Comparison of ENCODE assay signal across 27 mouse cellular contexts in genomic region chr7:90098253-90098652, GRCm38 (mm10). TPM values are rescaled to one million over a fixed set of nuclear protein-coding genes. Genes with fewer than 3 reads are reported as not detected.
DNase-seq lines count a peak whose midpoint lies in the region; ATAC-seq and TF ChIP-seq lines count a peak whose summit lies in the region.
"Had no signal": no experiment of that assay in that cellular context is flagged by ENCODE, and none has a peak within 500 bp of the region (broad histone marks: within the 10 kb centered on the region; RNA-seq: fewer than 3 reads in every experiment).

No protein-coding gene starts in this region.

- 60% methylated on average over 4 of the region's 4 CpGs for WGBS in liver, postnatal 0 days (ENCODE audit: insufficient replicate concordance)
- WGBS in forebrain, embryonic 11.5 days = 86% methylated on average over 4 of the region's 4 CpGs

- no peak overlapping the region; the same call in 1 of the 2 replicates for H3K27ac ChIP-seq in MEL (ENCODE audit: control insufficient read depth, low read depth, low read length)
- no peak overlapping the region for H3K27ac ChIP-seq in liver, postnatal 0 days (ENCODE audit: low read depth)
- H3K27ac ChIP-seq in forebrain, embryonic 11.5 days (ENCODE audit: low read depth, low read length) = no peak overlapping the region
- H3K27ac ChIP-seq: embryonic facial prominence, embryonic 10.5 days; embryonic facial prominence, embryonic 13.5 days; forebrain, embryonic 13.5 days; heart, embryonic 15.5 days; hindbrain, embryonic 10.5 days; hindbrain, embryonic 13.5 days; intestine, embryonic 15.5 days had no signal

- no peak overlapping the region for H3K9ac ChIP-seq in MEL (ENCODE audit: control insufficient read depth, low read depth, low read length, poor library complexity, severe bottlenecking)
- H3K9ac ChIP-seq in liver, postnatal 0 days (replicated peaks) = no peak overlapping the region
- no peak overlapping the region for H3K9ac ChIP-seq in forebrain, embryonic 11.5 days (ENCODE audit: low read length)
- H3K9ac ChIP-seq: embryonic facial prominence, embryonic 13.5 days; forebrain, embryonic 13.5 days; heart, embryonic 12.5 days; heart, embryonic 15.5 days; intestine, embryonic 15.5 days had no signal

- DNase-seq in MEL (ENCODE audit: low read depth, low spot score) = peak; percentile 61
- DNase-seq in embryo, embryonic 10.5 days (ENCODE audit: low spot score) = no peak
- no peak for DNase-seq in liver, postnatal 0 days
- DNase-seq in forebrain, embryonic 11.5 days (ENCODE audit: low spot score) = no peak
- DNase-seq: adrenal gland, postnatal 10 days; adrenal gland, postnatal 36 days; cerebellum, adult 11 months; cerebellum, adult 2 months; cerebellum, adult 9-11 months; cerebellum, postnatal 25 days; embryo, embryonic 11 days; gastrocnemius, postnatal 14 days; heart, adult 18-20 months; heart, postnatal 10 days; heart, postnatal 36 days had no signal

- TF ChIP-seq CTCF in MEL (IDR thresholded peaks at IDR 0.05 in 2 of 3, conservative IDR thresholded peaks at IDR 0.05 in 1 of 3; ENCODE audit: control insufficient read depth in 1 of 3, insufficient read depth in 1 of 3, low read depth in 2 of 3, low read length in 3 of 3, poor library complexity in 1 of 3, severe bottlenecking in 1 of 3) = no peak
- no peak for TF ChIP-seq CTCF in liver, postnatal 0 days (IDR thresholded peaks at IDR 0.05; ENCODE audit: low read depth)

- H3K9me3 ChIP-seq in MEL (replicated peaks; ENCODE audit: insufficient read depth, low read length) = no peaks in the 10 kb centered on the region
- H3K9me3 ChIP-seq in liver, postnatal 0 days (ENCODE audit: low read length) = no peaks in the 10 kb centered on the region
- H3K9me3 ChIP-seq in forebrain, embryonic 11.5 days (ENCODE audit: control insufficient read depth, low read length) = no peaks in the 10 kb centered on the region
- H3K9me3 ChIP-seq: embryonic facial prominence, embryonic 10.5 days; embryonic facial prominence, embryonic 13.5 days; forebrain, embryonic 13.5 days; heart, embryonic 15.5 days; hindbrain, embryonic 10.5 days; hindbrain, embryonic 13.5 days; intestine, embryonic 15.5 days had no signal

- peaks cover 0 to 8% of the 10 kb centered on the region in 2 experiments; a peak in 2 of 4 replicates for H3K4me1 ChIP-seq in MEL (ENCODE audit: control insufficient read depth in 1 of 2, insufficient read depth in 2 of 2, low read length in 2 of 2)
- no peaks in the 10 kb centered on the region for H3K4me1 ChIP-seq in liver, postnatal 0 days (ENCODE audit: insufficient read depth)
- H3K4me1 ChIP-seq in forebrain, embryonic 11.5 days (replicated peaks; ENCODE audit: control insufficient read depth, insufficient read depth, low read length) = no peaks in the 10 kb centered on the region
- H3K4me1 ChIP-seq: embryonic facial prominence, embryonic 10.5 days; intestine, embryonic 15.5 days had no signal

- TF ChIP-seq POLR2A in MEL (IDR thresholded peaks at IDR 0.05; ENCODE audit: control insufficient read depth in 1 of 2, insufficient read depth in 1 of 2, low read depth in 1 of 2, low read length in 2 of 2, poor library complexity in 1 of 2) = no peak

- no peak for TF ChIP-seq RAD21 in MEL (IDR thresholded peaks at IDR 0.05; ENCODE audit: low read depth, low read length)

- H3K4me2 ChIP-seq in liver, postnatal 0 days (ENCODE audit: low read depth, low read length) = no peak overlapping the region
- H3K4me2 ChIP-seq in forebrain, embryonic 11.5 days (ENCODE audit: low read depth, low read length, severe bottlenecking) = no peak overlapping the region
- H3K4me2 ChIP-seq: forebrain, embryonic 13.5 days; intestine, embryonic 15.5 days had no signal

- ATAC-seq in erythroid progenitor cell, adult 5-6 weeks (replicated peaks; ENCODE audit: low FRiP score, poor library complexity, severe bottlenecking) = peak; percentile 57; the same call in 1 of the 2 replicates
- peak; percentile 39 for ATAC-seq in megakaryocyte progenitor cell, adult 5-6 weeks (replicated peaks; ENCODE audit: poor library complexity)
- no peak for ATAC-seq in liver, postnatal 0 days
- ATAC-seq in forebrain, embryonic 11.5 days (replicated peaks; ENCODE audit: low FRiP score) = no peak
- ATAC-seq: forebrain, embryonic 13.5 days; forebrain, embryonic 16.5 days; intestine, embryonic 15.5 days; Patski had no signal

- no peak for TF ChIP-seq EP300 in MEL (IDR thresholded peaks at IDR 0.05; ENCODE audit: low read depth in 1 of 2, low read length in 2 of 2)
- TF ChIP-seq EP300 in liver, postnatal 0 days (IDR thresholded peaks at IDR 0.05; ENCODE audit: low read depth) = no peak

- H3K4me3 ChIP-seq in MEL (ENCODE audit: control insufficient read depth in 1 of 2, insufficient read depth in 1 of 2, low read depth in 2 of 2, low read length in 2 of 2) = no peak overlapping the region
- H3K4me3 ChIP-seq in liver, postnatal 0 days (ENCODE audit: low read depth, low read length) = no peak overlapping the region
- H3K4me3 ChIP-seq in forebrain, embryonic 11.5 days (ENCODE audit: low read depth, low read length) = no peak overlapping the region
- H3K4me3 ChIP-seq: embryonic facial prominence, embryonic 10.5 days; embryonic facial prominence, embryonic 13.5 days; forebrain, embryonic 13.5 days; heart, embryonic 12.5 days; heart, embryonic 15.5 days; hindbrain, embryonic 10.5 days; intestine, embryonic 15.5 days had no signal

- H3K36me3 ChIP-seq in MEL (ENCODE audit: control insufficient read depth in 1 of 2, insufficient read depth in 2 of 2, low read length in 2 of 2) = peaks cover 0 to 8% of the 10 kb centered on the region in 2 experiments; a peak in 2 of 4 replicates
- no peaks in the 10 kb centered on the region for H3K36me3 ChIP-seq in liver, postnatal 0 days (replicated peaks; ENCODE audit: insufficient read depth, low read length)
- H3K36me3 ChIP-seq in forebrain, embryonic 11.5 days (ENCODE audit: control insufficient read depth, insufficient read depth, low read length) = no peaks in the 10 kb centered on the region
- H3K36me3 ChIP-seq: embryonic facial prominence, embryonic 10.5 days; embryonic facial prominence, embryonic 13.5 days; heart, embryonic 12.5 days; heart, embryonic 15.5 days; hindbrain, embryonic 10.5 days; hindbrain, embryonic 13.5 days; intestine, embryonic 15.5 days had no signal

- H3K79me2 ChIP-seq in MEL (ENCODE audit: control insufficient read depth, insufficient read depth, low read length, poor library complexity) = no peaks in the 10 kb centered on the region

- peaks cover 0 to 2% of the 10 kb centered on the region in 2 experiments; a peak in 1 of 4 replicates for H3K27me3 ChIP-seq in MEL (ENCODE audit: control insufficient read depth in 1 of 2, insufficient read depth in 2 of 2, low read length in 2 of 2)
- H3K27me3 ChIP-seq in liver, postnatal 0 days (ENCODE audit: insufficient read depth, low read length) = no peaks in the 10 kb centered on the region
- H3K27me3 ChIP-seq in forebrain, embryonic 11.5 days (ENCODE audit: control insufficient read depth, insufficient read depth, low read length) = no peaks in the 10 kb centered on the region
- H3K27me3 ChIP-seq: embryonic facial prominence, embryonic 13.5 days; forebrain, embryonic 13.5 days; heart, embryonic 12.5 days; heart, embryonic 15.5 days; intestine, embryonic 15.5 days; Patski had no signal

TF ChIP-seq in MEL, 35 proteins besides CTCF, POLR2A, EP300 and RAD21:
- TF ChIP-seq GATA1 (IDR thresholded peaks at IDR 0.05; ENCODE audit: low read depth, low read length) (peak; percentile 57), HCFC1 (IDR thresholded peaks at IDR 0.05; ENCODE audit: low read depth, low read length) (no peak)

RNA-seq across cellular contexts. Expression of gene Picalm, which starts 31.8 kb away (rescaled TPM):
- total RNA-seq in MEL (2012; rRNA removed) = 53.4 and 57.6 TPM in 2 replicates
- polyA plus RNA-seq in MEL (2012; ENCODE audit: insufficient read depth in 1 of 2, insufficient read length in 2 of 2, low read depth in 1 of 2, low replicate concordance in 2 of 2, missing spikeins in 1 of 2) = 10 to 100 TPM; 74.9 to 78.9 TPM
- 1,006 and 1,368 TPM in 2 replicates for total RNA-seq in erythroid progenitor cell, adult 5-6 weeks (2015; ENCODE audit: low replicate concordance)
- total RNA-seq in erythroid progenitor cell, adult 5-6 weeks (2017; ENCODE audit: low replicate concordance) = 1,167 and 1,289 TPM in 2 replicates
- total RNA-seq in megakaryocyte progenitor cell, adult 5-6 weeks (2015) = 101 and 140 TPM in 2 replicates
- total RNA-seq in megakaryocyte progenitor cell, adult 5-6 weeks (2017) = 97.1 and 131 TPM in 2 replicates
- 29.9 and 30.6 TPM in 2 replicates for polyA plus RNA-seq in liver, postnatal 0 days (2015; fragmentation: Nextera tagmentation; extraction: Ambion mirVana)
- 33.6 and 36.7 TPM in 2 replicates for polyA plus RNA-seq in forebrain, embryonic 11.5 days (2014; fragmentation: Nextera tagmentation; extraction: Ambion mirVana)

Comparison
In these comparisons a context has a peak if more than half of its experiments do, and no peak if none do; other contexts are left out.
1. ATAC-seq: peak in erythroid progenitor cell, adult 5-6 weeks (single experiment) and megakaryocyte progenitor cell, adult 5-6 weeks (single experiment); none in liver, postnatal 0 days (single experiment) and forebrain, embryonic 11.5 days (single experiment).
2. RNA of gene Picalm, which starts 31.8 kb away (total RNA-seq): 1,006 to 1,368 TPM in erythroid progenitor cell, adult 5-6 weeks; 97.1 to 140 TPM in megakaryocyte progenitor cell, adult 5-6 weeks and 53.4 to 57.6 TPM in MEL; every median in the first group is over 4 times any median in the second.